Mouse (Mus musculus) skeletal muscle tissue, adult 2 months (tissue): Measurements from ENCODE around the gene Mri1.
A peak's percentile ranks its signal among the peaks of the same experiment; 100 is the strongest.

Source experiments
- DNase-seq: peaks from one replicate; pipeline ENCODE4 v3.0.0-alpha.2; 2012; ENCODE audit warnings: low read depth, low spot score

Mri1 gene

GRCm38 (mm10) chr8:84236998-84237473 lies 20.1 kb downstream of the Mri1 start, which contains the start of gene Zswim4:
Zswim4 (minus strand) TSS chr8:84237055.
- DNase-seq, result peak; percentile 100

GRCm38 (mm10) chr8:84236410-84236997 lies 20.6 kb downstream of the Mri1 start:
- no peak for DNase-seq

- DNase-seq, result no peak
Observed at GRCm38 (mm10) chr8:84235746-84236409, 21.2 kb downstream of the Mri1 start.

- no peak for DNase-seq
Observed at GRCm38 (mm10) chr8:84233055-84233454, 24.1 kb downstream of the Mri1 start.

GRCm38 (mm10) chr8:84230735-84231134 lies 26.4 kb downstream of the Mri1 start:
- DNase-seq, result no peak

- DNase-seq, result no peak
Observed at GRCm38 (mm10) chr8:84223322-84224029, 33.6 kb downstream of the Mri1 start.

GRCm38 (mm10) chr8:84222566-84223165 lies 34.5 kb downstream of the Mri1 start:
- no peak for DNase-seq

GRCm38 (mm10) chr8:84220105-84220504 lies 37.0 kb downstream of the Mri1 start:
- no peak for DNase-seq

GRCm38 (mm10) chr8:84218143-84218542 lies 39.0 kb downstream of the Mri1 start:
- DNase-seq, result no peak

- no peak for DNase-seq
Observed at GRCm38 (mm10) chr8:84217206-84217605, 39.9 kb downstream of the Mri1 start.

- no peak for DNase-seq
Observed at GRCm38 (mm10) chr8:84213277-84213676, 43.8 kb downstream of the Mri1 start.

- DNase-seq, result no peak
Observed at GRCm38 (mm10) chr8:84211881-84212563, 45.1 kb downstream of the Mri1 start.

- DNase-seq, result no peak
Observed at GRCm38 (mm10) chr8:84211202-84211601, 45.9 kb downstream of the Mri1 start.

GRCm38 (mm10) chr8:84210167-84210791 lies 46.8 kb downstream of the Mri1 start:
- no peak for DNase-seq

- no peak for DNase-seq
Observed at GRCm38 (mm10) chr8:84208381-84209380, 48.4 kb downstream of the Mri1 start.

- no peak for DNase-seq
Observed at GRCm38 (mm10) chr8:84207811-84208210, 49.3 kb downstream of the Mri1 start.

GRCm38 (mm10) chr8:84206666-84207065 lies 50.5 kb downstream of the Mri1 start:
- no peak for DNase-seq

GRCm38 (mm10) chr8:84205073-84205472 lies 52.1 kb downstream of the Mri1 start:
- no peak for DNase-seq

GRCm38 (mm10) chr8:84203975-84204772 lies 53.0 kb downstream of the Mri1 start:
- DNase-seq, result peak; percentile 84
